Mouse (Mus musculus) midbrain, postnatal 0 days (tissue): ENCODE measurements at regions not wholly inside any gene's neighbourhood (a gene's known extent, or its start where the extent isn't known, plus 50 kb on each side); places are given as distances from the start of the nearest gene placed in this dataset.
"Not testable (repeated sequence)": the region's sequence is repeated elsewhere in the genome, so short reads cannot be mapped to it uniquely, and the experiment has no call there.

Experiments used
- ATAC-seq: fragments of 200-750 bp; cut with Nextera tagmentation; 2 replicates; pipeline ENCODE4 v1.8.0; 2017; ENCODE audit warnings: moderate number of reproducible peaks, mild to moderate bottlenecking, moderate TSS enrichment, moderate library complexity; ENCODE audit not compliant: low FRiP score
- DNase-seq: peaks from one replicate; pipeline ENCODE4 v3.0.0-alpha.2; 2015; ENCODE audit warnings: low spot score
- H3K27ac ChIP-seq: fragments of 300-500 bp; sonication (generic); 2 replicates; pipeline ENCODE4 v1.5.1; 2014; ENCODE audit warnings: low read depth, mild to moderate bottlenecking, low read length, mixed read lengths
- H3K27me3 ChIP-seq: fragments of 300-500 bp; sonication (generic); 2 replicates; pipeline ENCODE4 v1.6.1; 2014; ENCODE audit warnings: low read length, control low read depth, mixed read lengths; ENCODE audit not compliant: insufficient read depth
- H3K36me3 ChIP-seq: fragments of 300-500 bp; sonication (generic); 2 replicates; pipeline ENCODE4 v1.6.1; 2014; ENCODE audit warnings: low read length, control low read depth, mixed read lengths; ENCODE audit not compliant: insufficient read depth
- H3K4me1 ChIP-seq: fragments of 300-500 bp; sonication (generic); 2 replicates; pipeline ENCODE4 v1.6.1; 2014; ENCODE audit warnings: mild to moderate bottlenecking, control low read depth, antibody characterized with exemption, low read length, mixed read lengths; ENCODE audit not compliant: insufficient read depth
- H3K4me2 ChIP-seq: fragments of 300-500 bp; sonication (generic); 2 replicates; pipeline ENCODE4 v1.6.1; 2014; ENCODE audit warnings: low read depth, mild to moderate bottlenecking, low read length, mixed read lengths; ENCODE audit not compliant: poor library complexity, severe bottlenecking
- H3K4me3 ChIP-seq: fragments of 300-500 bp; sonication (generic); 2 replicates; pipeline ENCODE4 v1.5.1; 2014; ENCODE audit warnings: low read depth, mild to moderate bottlenecking, low read length, moderate library complexity
- H3K9ac ChIP-seq: fragments of 300-500 bp; sonication (generic); replicated peaks from 2 replicates; pipeline ENCODE4 v1.6.1; 2014; ENCODE audit warnings: mild to moderate bottlenecking, low read length, moderate library complexity, mixed read lengths; ENCODE audit not compliant: poor library complexity, severe bottlenecking
- H3K9me3 ChIP-seq: fragments of 300-500 bp; sonication (generic); 2 replicates; pipeline ENCODE4 v1.6.1; 2016; ENCODE audit warnings: low read length, control low read depth
- CTCF ChIP-seq: IDR thresholded peaks from 2 replicates; pipeline ENCODE4 v1.5.1; 2016; ENCODE audit warnings: antibody characterized with exemption, mild to moderate bottlenecking
- WGBS: fragments of 180-500 bp; shearing (Covaris S2); extraction: QIAGEN DNeasy Blood & Tissue Kit; methylation state at CpG from one replicate; pipeline ENCODE4 v1.1.7; 2014; 5-methylcytosine and 5-hydroxymethylcytosine counted together

DNA sequence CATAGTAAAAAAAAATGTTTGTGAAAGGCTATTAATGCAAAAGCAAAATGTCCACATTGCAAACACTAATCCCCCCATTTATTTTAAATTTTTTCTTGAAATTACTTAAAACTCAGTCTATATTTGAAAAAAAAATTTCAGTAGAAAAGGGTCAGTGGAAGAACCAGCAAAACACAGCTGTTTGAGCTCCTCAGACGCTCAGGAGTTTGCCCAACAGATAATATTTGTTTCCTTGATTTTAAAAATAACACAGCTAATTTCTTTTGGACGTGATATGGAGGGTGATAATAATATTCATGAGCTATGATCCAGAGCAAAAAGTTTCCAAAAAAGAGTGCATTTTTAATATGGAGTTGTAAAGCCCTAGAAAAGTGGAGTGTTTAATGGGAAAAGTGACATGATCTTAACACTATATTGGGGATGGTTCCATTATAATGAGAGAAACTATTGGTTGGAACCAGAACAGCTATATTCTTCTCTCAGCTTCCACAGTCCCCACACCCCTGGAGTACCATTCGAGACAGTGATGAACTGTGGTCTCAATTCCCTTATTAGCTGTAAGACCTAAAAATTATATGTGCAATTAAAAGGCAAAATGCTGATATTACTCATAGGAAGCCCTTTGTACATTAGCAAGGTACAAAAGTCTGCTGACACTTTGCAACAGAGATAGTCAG is 209.0 kb upstream of the Rnf219 start:
- H3K4me2 ChIP-seq: no peak overlapping the region
- H3K4me3 ChIP-seq: no peak overlapping the region
- 79% methylated on average over 3 of the region's 3 CpGs for WGBS
- H3K4me1 ChIP-seq: no peaks in the 10 kb centered on the region
- no peak overlapping the region for H3K27ac ChIP-seq
- H3K9me3 ChIP-seq: no peaks in the 10 kb centered on the region
- no peaks in the 10 kb centered on the region for H3K36me3 ChIP-seq
- DNase-seq (no peak), ATAC-seq (no peak)
- H3K27me3 ChIP-seq: no peaks in the 10 kb centered on the region
- TF ChIP-seq CTCF: no peak
- H3K9ac ChIP-seq: no peak overlapping the region

DNA sequence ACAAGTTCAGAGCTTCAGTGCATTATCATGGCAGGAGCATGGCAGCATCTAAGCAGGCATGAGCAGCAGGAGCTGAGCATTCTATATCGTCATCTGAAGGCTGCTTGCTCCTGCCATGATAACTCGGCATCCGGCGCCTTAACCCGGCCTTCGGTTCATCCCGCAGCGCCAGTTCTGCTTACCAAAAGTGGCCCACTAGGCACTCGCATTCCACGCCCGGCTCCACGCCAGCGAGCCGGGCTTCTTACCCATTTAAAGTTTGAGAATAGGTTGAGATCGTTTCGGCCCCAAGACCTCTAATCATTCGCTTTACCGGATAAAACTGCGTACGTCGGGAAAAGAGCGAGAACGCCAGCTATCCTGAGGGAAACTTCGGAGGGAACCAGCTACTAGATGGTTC is 193.2 kb upstream of the Rnf219 start:
- H3K9ac ChIP-seq, H3K4me2 ChIP-seq, DNase-seq, H3K9me3 ChIP-seq, H3K27me3 ChIP-seq, H3K4me1 ChIP-seq, H3K27ac ChIP-seq, H3K36me3 ChIP-seq, ATAC-seq, H3K4me3 ChIP-seq: not testable (repeated sequence)
- WGBS: 94% methylated on average over 22 of the region's 24 CpGs

DNA sequence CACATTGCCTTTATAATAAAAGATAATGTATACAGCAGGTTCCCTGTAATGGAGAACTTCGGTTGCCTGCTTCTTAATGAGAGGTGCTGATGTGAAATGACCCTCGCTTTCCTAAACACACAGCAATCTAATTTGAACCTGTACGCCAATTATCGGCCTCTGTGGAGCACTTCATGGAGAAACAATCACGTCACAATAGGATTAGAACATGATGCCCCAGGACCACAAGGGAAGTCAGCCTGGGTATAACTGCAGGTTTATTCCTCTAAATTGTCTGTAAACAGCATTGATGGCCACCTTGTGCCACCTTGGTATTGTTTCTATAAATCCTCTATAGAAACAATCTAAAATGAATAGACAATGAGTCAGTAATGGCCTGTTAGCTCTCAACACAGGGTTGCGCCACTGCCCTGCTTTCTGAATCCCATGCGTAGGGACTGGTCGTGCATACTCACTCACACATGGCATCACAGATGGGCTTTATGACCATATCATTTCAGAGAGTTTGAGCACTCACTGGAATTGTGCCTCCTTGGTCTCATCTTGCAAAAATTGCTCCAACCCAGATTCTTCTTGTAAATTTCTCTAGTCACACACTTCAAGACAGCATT is 179.9 kb upstream of the Rnf219 start:
- Histone ChIP-seq H3K4me1 (no peaks in the 10 kb centered on the region), H3K9ac (no peak overlapping the region), H3K27me3 (no peaks in the 10 kb centered on the region), H3K9me3 (no peaks in the 10 kb centered on the region), H3K4me3 (no peak overlapping the region), H3K27ac (no peak overlapping the region), H3K4me2 (no peak overlapping the region), H3K36me3 (no peaks in the 10 kb centered on the region)
- 72% methylated on average over 8 of the region's 8 CpGs for WGBS
- DNase-seq (no peak), ATAC-seq (no peak)
- TF ChIP-seq CTCF: no peak

DNA sequence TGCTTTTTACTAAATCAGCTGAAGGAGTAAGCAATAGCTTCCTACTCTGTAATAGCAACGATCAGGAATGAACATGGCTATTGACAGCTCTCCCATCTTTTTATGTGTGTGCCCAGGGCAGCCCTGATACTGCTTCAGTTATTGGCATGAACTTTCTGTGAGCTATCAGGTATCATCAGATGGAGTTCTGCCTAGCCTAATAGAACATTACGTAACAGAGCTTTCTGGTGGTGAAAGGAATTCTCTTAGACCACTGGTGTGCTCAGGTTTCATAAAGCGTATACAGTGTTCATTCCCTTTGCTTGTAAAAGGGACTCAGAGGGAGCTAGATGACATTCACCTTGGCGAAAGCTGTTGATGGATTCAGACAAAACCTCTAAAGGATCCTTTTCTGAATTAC is 176.5 kb upstream of the Rnf219 start:
- DNase-seq: no peak
- ATAC-seq: no peak
- Histone ChIP-seq H3K9ac (no peak overlapping the region), H3K4me3 (no peak overlapping the region), H3K36me3 (no peaks in the 10 kb centered on the region), H3K27me3 (no peaks in the 10 kb centered on the region), H3K4me1 (no peaks in the 10 kb centered on the region), H3K27ac (no peak overlapping the region), H3K4me2 (no peak overlapping the region), H3K9me3 (no peaks in the 10 kb centered on the region)
- 85% methylated on average over 4 of the region's 4 CpGs for WGBS
- TF ChIP-seq CTCF: no peak

DNA sequence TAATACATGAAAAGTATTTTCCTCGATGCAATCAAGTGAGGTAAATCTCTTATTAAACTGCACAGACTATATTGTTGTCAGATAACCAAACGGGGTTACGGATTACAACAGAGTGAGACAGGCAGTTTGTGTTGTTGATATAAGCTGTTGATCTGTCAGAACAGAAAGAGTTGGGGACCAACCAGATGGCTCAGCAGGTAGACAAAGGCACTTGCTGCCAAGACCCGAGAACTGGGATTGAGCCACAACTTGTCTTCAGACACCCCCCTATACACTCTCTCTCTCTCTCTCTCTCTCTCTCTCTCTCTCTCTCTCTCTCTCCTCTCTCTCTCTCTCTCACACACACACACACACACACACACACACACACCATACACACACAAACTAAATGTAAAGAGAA is 172.7 kb upstream of the Rnf219 start:
- no peak for DNase-seq
- no peak overlapping the region for H3K9ac ChIP-seq
- TF ChIP-seq CTCF: no peak

DNA sequence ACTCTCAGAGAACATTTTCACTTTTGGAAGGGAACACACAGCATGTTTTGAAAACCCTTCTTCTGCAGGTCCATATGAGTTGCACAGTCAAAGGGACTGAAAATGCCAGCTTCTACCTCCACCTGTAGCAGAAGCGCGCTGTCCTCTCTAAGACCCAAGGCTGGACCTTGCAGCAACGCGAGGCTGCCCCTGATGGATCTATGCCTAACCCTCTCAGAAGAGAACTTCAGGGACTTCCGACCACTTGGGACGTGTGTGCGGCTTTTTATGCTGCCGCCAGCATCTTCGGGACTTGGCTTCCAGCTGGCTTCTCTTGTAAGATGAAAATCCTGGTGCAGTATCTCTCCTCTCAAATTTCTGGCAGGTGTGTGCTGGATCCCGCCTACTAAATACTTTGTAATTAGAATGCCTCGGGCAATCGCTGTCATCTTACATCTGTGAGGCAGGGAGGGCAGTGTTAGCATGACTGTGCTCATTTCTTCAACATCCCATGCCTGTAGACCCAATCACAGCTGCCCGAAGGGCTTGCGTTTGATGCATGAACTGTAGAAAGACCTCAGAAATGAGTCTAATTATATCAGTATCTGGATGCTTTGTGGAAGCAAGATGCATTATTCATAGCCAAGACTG is 171.8 kb upstream of the Rnf219 start:
- no peak overlapping the region for H3K4me3 ChIP-seq
- no peak overlapping the region for H3K9ac ChIP-seq
- H3K4me2 ChIP-seq: peak overlapping the region; percentile 26; the same call in 1 of the 2 replicates
- ATAC-seq: peak; percentile 75
- WGBS: 62% methylated on average over 14 of the region's 14 CpGs
- no peaks in the 10 kb centered on the region for H3K36me3 ChIP-seq
- H3K27me3 ChIP-seq: no peaks in the 10 kb centered on the region
- H3K9me3 ChIP-seq: no peaks in the 10 kb centered on the region
- H3K27ac ChIP-seq: no peak overlapping the region
- no peak for DNase-seq
- TF ChIP-seq CTCF: no peak
- no peaks in the 10 kb centered on the region for H3K4me1 ChIP-seq

More for the DNA sequence above, 172.7 kb upstream of the Rnf219 start:
- Histone ChIP-seq H3K4me1 (no peaks in the 10 kb centered on the region), H3K4me3 (no peak overlapping the region), H3K27me3 (no peaks in the 10 kb centered on the region), H3K9me3 (no peaks in the 10 kb centered on the region), H3K36me3 (no peaks in the 10 kb centered on the region), H3K4me2 (no peak overlapping the region), H3K27ac (no peak overlapping the region)
- 59% methylated on average over 4 of the region's 4 CpGs for WGBS
- ATAC-seq: no peak
